Mouse (Mus musculus): ENCODE data around the gene Tmem60. TPM values are rescaled to one million over a fixed set of nuclear protein-coding genes. Genes with fewer than 3 reads are reported as not detected.
A peak's percentile ranks its signal among the peaks of the same experiment; 100 is the strongest.

Gene Tmem60
- polyA plus RNA-seq (2017; shearing (Covaris generic)), result 10 to 100 TPM; 44.3 to 53.7 (median 50.8) TPM

GRCm38 (mm10) chr5:20881915-20882800 is at the start of gene Tmem60, which contains the start of gene Phtf2:
Gene Tmem60 (plus strand): TSS chr5:20882191.
Gene Phtf2 (minus strand): TSS chr5:20882124.
- ATAC-seq, result peak; percentile 87

- ATAC-seq, result no peak
These were observed 47.6 kb upstream of the Tmem60 start for GRCm38 (mm10) chr5:20834399-20834798.

- peak; percentile 52 for ATAC-seq
These were observed 44.9 kb upstream of the Tmem60 start for GRCm38 (mm10) chr5:20837082-20837481.

GRCm38 (mm10) chr5:20843405-20843804 is 38.6 kb upstream of the Tmem60 start:
- ATAC-seq, result no peak

- ATAC-seq, result no peak
These were observed 38.2 kb upstream of the Tmem60 start for GRCm38 (mm10) chr5:20843816-20844215.

- no peak for ATAC-seq
These were observed 35.0 kb upstream of the Tmem60 start for GRCm38 (mm10) chr5:20847010-20847409.

GRCm38 (mm10) chr5:20855066-20855465 is 26.9 kb upstream of the Tmem60 start:
- ATAC-seq, result no peak

- no peak for ATAC-seq
These were observed 23.6 kb upstream of the Tmem60 start for GRCm38 (mm10) chr5:20858404-20858803.

GRCm38 (mm10) chr5:20860565-20860964 is 21.4 kb upstream of the Tmem60 start:
- no peak for ATAC-seq

- ATAC-seq, result no peak
These were observed 20.1 kb upstream of the Tmem60 start for GRCm38 (mm10) chr5:20861901-20862300.

- peak; percentile 70 for ATAC-seq
These were observed 17.6 kb upstream of the Tmem60 start for GRCm38 (mm10) chr5:20864216-20864969.

- peak; percentile 32 for ATAC-seq
These were observed 16.7 kb upstream of the Tmem60 start for GRCm38 (mm10) chr5:20865193-20865755.

GRCm38 (mm10) chr5:20873146-20873545 is 8.8 kb upstream of the Tmem60 start:
- no peak for ATAC-seq

GRCm38 (mm10) chr5:20876934-20877426 is 5.0 kb upstream of the Tmem60 start:
- ATAC-seq, result peak; percentile 34

- no peak for ATAC-seq
These were observed 1.6 kb upstream of the Tmem60 start for GRCm38 (mm10) chr5:20880386-20880785.

GRCm38 (mm10) chr5:20880797-20881775 is 905 bp upstream of the Tmem60 start:
- ATAC-seq, result no peak

- ATAC-seq, result no peak
These were observed 2.1 kb downstream of the Tmem60 start for GRCm38 (mm10) chr5:20884036-20884620.

GRCm38 (mm10) chr5:20897446-20898167 is 15.6 kb downstream of the Tmem60 start:
- no peak for ATAC-seq

- no peak for ATAC-seq
These were observed 22.7 kb downstream of the Tmem60 start for GRCm38 (mm10) chr5:20904647-20905046.

GRCm38 (mm10) chr5:20905437-20905836 is 23.4 kb downstream of the Tmem60 start:
- ATAC-seq, result no peak

GRCm38 (mm10) chr5:20906191-20906590 is 24.2 kb downstream of the Tmem60 start:
- no peak for ATAC-seq

All from inflammation-experienced regulatory T-cells, adult 6 months (primary cell).